Mouse (Mus musculus) neural tube, embryonic 11.5 days (tissue): ENCODE data around the gene Aldh3a2. TPM values are rescaled to one million over a fixed set of nuclear protein-coding genes. Genes with fewer than 3 reads are reported as not detected.

Experiments used
- ATAC-seq: fragments of 200-750 bp; cut with Nextera tagmentation; 2 replicates; pipeline ENCODE4 v1.8.0; 2017; ENCODE audit warnings: moderate number of reproducible peaks, mild to moderate bottlenecking, moderate TSS enrichment, moderate library complexity; ENCODE audit not compliant: insufficient read depth, low FRiP score, low TSS enrichment
- DNase-seq: peaks from one replicate; pipeline ENCODE4 v3.0.0-alpha.2; 2015; ENCODE audit warnings: low spot score
- H3K27ac ChIP-seq: fragments of 300-500 bp; sonication (generic); 2 replicates; pipeline ENCODE4 v1.5.1; 2014; ENCODE audit warnings: low read depth, mild to moderate bottlenecking, low read length
- H3K27me3 ChIP-seq: fragments of 300-500 bp; sonication (generic); 2 replicates; pipeline ENCODE4 v1.6.1; 2014; ENCODE audit warnings: mild to moderate bottlenecking, low read length, mixed read lengths; ENCODE audit not compliant: control insufficient read depth, insufficient read depth
- H3K36me3 ChIP-seq: fragments of 300-500 bp; sonication (generic); 2 replicates; pipeline ENCODE4 v1.6.1; 2014; ENCODE audit warnings: mild to moderate bottlenecking, low read length, moderate library complexity, mixed read lengths; ENCODE audit not compliant: control insufficient read depth, insufficient read depth
- H3K4me1 ChIP-seq: fragments of 300-500 bp; sonication (generic); 2 replicates; pipeline ENCODE4 v1.6.1; 2014; ENCODE audit warnings: low read length, mixed read lengths; ENCODE audit not compliant: control insufficient read depth, insufficient read depth
- H3K4me2 ChIP-seq: fragments of 300-500 bp; sonication (generic); 2 replicates; pipeline ENCODE4 v1.6.1; 2014; ENCODE audit warnings: low read depth, mild to moderate bottlenecking, moderate library complexity
- H3K4me3 ChIP-seq: fragments of 300-500 bp; sonication (generic); 2 replicates; pipeline ENCODE4 v1.5.1; 2014; ENCODE audit warnings: low read depth, low read length
- H3K9ac ChIP-seq: fragments of 300-500 bp; sonication (generic); 2 replicates; pipeline ENCODE4 v1.6.1; 2014; ENCODE audit warnings: mild to moderate bottlenecking, low read length
- H3K9me3 ChIP-seq: fragments of 300-500 bp; sonication (generic); 2 replicates; pipeline ENCODE4 v1.6.1; 2016; ENCODE audit warnings: low read length; ENCODE audit not compliant: control insufficient read depth
- WGBS: fragments of 180-500 bp; shearing (Covaris S2); extraction: QIAGEN DNeasy Blood & Tissue Kit; methylation state at CpG from one replicate; pipeline ENCODE4 v1.1.7; 2014; 5-methylcytosine and 5-hydroxymethylcytosine counted together
- polyA plus RNA-seq: library from polyadenylated mRNA; unstranded; fragments of >200 nt; fragmentation: Nextera tagmentation; extraction: Ambion mirVana; gene quantifications from 2 replicates; pipeline ENCODE4 v1.2.1, GENCODE M21; 2014

The Aldh3a2 gene
- polyA plus RNA-seq, 1 experiment from 2014 or later = 23.4 TPM

DNA sequence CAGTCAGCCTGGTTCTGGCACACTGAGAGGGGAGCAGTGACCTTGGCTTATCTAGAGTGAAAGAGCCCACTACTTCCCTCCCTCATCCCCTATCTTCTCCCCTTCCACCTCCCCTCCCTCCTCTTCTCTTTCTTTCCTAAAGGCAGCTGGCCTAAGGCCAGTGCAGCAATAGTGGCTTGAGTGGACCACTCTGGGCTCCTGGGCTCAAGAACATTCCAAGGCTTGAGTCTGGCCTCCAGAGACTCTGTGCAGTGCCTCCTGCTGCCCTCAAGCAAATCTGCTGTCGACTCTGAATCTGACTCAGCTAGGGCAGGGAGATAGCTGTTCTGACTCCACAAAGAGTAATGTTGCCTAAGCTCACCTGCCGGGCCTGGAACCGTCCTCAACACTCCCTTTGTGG lies 38.9 kb downstream of the Aldh3a2 start:
- no peaks in the 10 kb centered on the region for H3K4me1 ChIP-seq
- no peaks in the 10 kb centered on the region for H3K27me3 ChIP-seq
- H3K9me3 ChIP-seq = no peaks in the 10 kb centered on the region
- no peak overlapping the region for H3K4me2 ChIP-seq
- H3K4me3 ChIP-seq = no peak overlapping the region
- no peak for ATAC-seq
- DNase-seq = no peak
- H3K9ac ChIP-seq = no peak overlapping the region
- 69% methylated on average over 3 of the region's 3 CpGs for WGBS
- no peak overlapping the region for H3K27ac ChIP-seq
- H3K36me3 ChIP-seq = no peaks in the 10 kb centered on the region

DNA sequence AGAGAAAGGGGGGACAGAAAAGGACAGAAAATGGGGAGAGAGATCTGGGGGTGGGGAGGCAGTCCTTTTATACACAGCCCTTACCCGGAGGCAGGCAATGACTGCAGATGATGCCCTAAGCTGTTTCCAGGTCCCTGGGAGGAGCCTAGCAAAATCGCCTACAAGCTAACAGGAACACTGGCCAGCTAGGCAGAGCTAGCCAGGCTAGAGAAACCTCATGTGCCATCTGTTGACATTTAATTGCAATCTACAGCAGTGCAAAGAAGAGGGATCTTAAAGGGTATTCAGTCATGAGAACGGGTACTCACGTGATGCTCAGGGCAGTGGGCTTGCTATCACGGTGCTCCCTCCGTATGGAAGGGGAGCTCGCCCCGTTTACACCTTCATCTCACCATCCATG lies 39.4 kb downstream of the Aldh3a2 start:
- Histone ChIP-seq H3K9ac (no peak overlapping the region), H3K4me2 (no peak overlapping the region), H3K4me1 (no peaks in the 10 kb centered on the region), H3K9me3 (no peaks in the 10 kb centered on the region), H3K36me3 (no peaks in the 10 kb centered on the region), H3K27me3 (no peaks in the 10 kb centered on the region), H3K4me3 (no peak overlapping the region), H3K27ac (no peak overlapping the region)
- ATAC-seq (no peak), DNase-seq (no peak)
- 86% methylated on average over 8 of the region's 8 CpGs for WGBS

DNA sequence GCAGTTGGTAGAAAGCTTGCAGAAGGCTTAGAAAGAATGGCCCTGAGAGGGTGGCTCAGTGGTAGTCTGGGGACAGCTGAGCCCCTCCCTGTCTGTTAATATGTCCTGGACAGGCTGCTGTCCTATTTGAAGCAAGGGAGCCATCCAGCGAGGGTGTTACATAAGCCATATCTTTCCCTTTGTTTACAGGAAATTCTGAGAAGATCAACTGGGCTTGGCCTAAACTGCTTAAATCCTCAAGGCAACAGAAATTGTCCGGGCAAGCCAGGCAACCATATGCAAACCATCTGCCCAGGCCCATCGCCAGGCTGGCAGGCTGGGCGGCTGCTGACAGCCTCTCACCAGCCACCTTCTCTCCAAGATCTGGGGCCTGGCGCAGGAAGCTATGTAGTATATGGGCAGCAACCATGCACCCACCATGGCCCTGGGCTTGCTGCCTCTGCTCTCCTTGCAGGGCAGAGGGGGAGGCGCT lies 41.3 kb downstream of the Aldh3a2 start:
- H3K36me3 ChIP-seq = no peaks in the 10 kb centered on the region
- no peak overlapping the region for H3K9ac ChIP-seq
- H3K4me3 ChIP-seq = no peak overlapping the region
- no peaks in the 10 kb centered on the region for H3K4me1 ChIP-seq
- DNase-seq (no peak), ATAC-seq (no peak)
- H3K9me3 ChIP-seq = no peaks in the 10 kb centered on the region
- H3K27ac ChIP-seq = no peak overlapping the region
- H3K4me2 ChIP-seq = no peak overlapping the region
- WGBS = 87% methylated on average over 6 of the region's 6 CpGs
- H3K27me3 ChIP-seq = no peaks in the 10 kb centered on the region

DNA sequence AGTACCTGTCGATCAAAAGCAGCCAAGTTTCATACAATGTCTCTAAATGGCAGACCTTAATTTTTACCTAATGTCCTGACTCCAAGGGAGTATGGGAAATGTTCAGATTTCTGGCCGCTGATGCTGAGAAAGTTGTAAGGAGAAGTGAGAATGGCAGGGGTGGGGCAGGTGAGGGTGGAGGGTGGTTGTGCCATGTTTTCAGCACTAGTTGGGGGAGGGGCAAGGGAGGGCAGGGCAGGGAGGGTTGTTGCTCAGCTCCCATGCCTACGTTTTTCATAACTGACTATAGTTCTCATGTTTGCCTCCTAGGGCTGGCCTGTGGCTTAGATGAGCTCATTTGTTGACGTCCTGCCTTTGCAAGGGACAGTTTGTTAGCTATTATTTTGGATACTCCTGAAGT lies 41.8 kb downstream of the Aldh3a2 start:
- no peaks in the 10 kb centered on the region for H3K4me1 ChIP-seq
- H3K4me3 ChIP-seq = no peak overlapping the region
- no peaks in the 10 kb centered on the region for H3K9me3 ChIP-seq
- H3K36me3 ChIP-seq = no peaks in the 10 kb centered on the region
- no peak overlapping the region for H3K27ac ChIP-seq
- WGBS = 85% methylated on average over 4 of the region's 4 CpGs
- no peak overlapping the region for H3K4me2 ChIP-seq
- ATAC-seq (no peak), DNase-seq (no peak)
- H3K9ac ChIP-seq = no peak overlapping the region
- no peaks in the 10 kb centered on the region for H3K27me3 ChIP-seq

DNA sequence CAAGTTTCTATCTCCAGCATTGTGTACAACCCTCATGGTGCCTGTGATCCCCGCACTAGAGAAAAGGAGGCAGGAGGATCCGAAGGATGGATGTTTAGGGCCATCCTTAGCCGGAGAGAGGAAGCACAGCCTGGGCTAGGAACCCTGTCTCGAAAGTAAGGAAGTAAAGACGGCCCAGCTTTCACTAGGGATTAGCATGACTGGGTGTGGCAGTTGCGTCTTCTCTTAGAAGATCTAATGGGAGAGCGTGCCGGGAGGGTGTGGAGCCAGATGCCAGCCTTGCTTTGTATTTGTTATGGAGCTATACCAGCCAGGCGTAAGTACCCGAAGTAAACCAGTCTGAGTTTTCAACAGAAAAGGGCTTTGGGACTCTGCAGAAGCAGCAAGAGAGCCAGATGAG lies 42.4 kb downstream of the Aldh3a2 start:
- no peak for DNase-seq
- 93% methylated on average over 10 of the region's 10 CpGs for WGBS
- ATAC-seq = no peak
- H3K4me1 ChIP-seq = no peaks in the 10 kb centered on the region
- no peak overlapping the region for H3K27ac ChIP-seq
- no peaks in the 10 kb centered on the region for H3K27me3 ChIP-seq
- H3K4me3 ChIP-seq = no peak overlapping the region
- H3K36me3 ChIP-seq = no peaks in the 10 kb centered on the region
- H3K4me2 ChIP-seq = no peak overlapping the region
- H3K9ac ChIP-seq = no peak overlapping the region
- no peaks in the 10 kb centered on the region for H3K9me3 ChIP-seq

DNA sequence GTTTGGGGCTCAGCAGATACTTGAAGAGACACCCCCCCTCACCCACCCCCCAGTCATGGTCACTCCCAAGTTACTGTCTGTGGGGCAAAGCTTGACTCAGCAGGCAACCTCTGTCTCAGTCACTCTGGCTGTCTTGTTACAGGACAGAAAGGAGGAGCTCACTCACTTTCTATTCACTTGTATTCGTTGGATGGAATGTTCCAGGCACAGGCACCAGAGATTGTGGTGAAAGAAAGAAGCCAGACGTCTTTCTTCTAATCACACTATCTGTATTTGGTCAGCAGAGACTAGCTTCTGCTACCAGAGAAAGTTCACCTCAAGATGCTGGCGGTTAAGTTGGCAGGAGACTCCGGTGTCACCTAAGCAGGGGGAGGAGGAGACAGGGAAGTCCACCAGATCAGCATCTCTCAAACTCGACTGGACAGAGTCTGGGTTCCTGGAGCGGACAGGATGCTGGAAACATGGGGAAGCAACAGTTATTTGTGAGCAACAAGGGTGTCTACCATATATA lies 43.0 kb downstream of the Aldh3a2 start:
- no peak overlapping the region for H3K4me3 ChIP-seq
- H3K9ac ChIP-seq = no peak overlapping the region
- DNase-seq (no peak), ATAC-seq (no peak)
- H3K4me1 ChIP-seq = no peaks in the 10 kb centered on the region
- no peaks in the 10 kb centered on the region for H3K27me3 ChIP-seq
- WGBS = 82% methylated on average over 6 of the region's 6 CpGs
- H3K9me3 ChIP-seq = no peaks in the 10 kb centered on the region
- no peak overlapping the region for H3K27ac ChIP-seq
- H3K36me3 ChIP-seq = no peaks in the 10 kb centered on the region
- H3K4me2 ChIP-seq = no peak overlapping the region

DNA sequence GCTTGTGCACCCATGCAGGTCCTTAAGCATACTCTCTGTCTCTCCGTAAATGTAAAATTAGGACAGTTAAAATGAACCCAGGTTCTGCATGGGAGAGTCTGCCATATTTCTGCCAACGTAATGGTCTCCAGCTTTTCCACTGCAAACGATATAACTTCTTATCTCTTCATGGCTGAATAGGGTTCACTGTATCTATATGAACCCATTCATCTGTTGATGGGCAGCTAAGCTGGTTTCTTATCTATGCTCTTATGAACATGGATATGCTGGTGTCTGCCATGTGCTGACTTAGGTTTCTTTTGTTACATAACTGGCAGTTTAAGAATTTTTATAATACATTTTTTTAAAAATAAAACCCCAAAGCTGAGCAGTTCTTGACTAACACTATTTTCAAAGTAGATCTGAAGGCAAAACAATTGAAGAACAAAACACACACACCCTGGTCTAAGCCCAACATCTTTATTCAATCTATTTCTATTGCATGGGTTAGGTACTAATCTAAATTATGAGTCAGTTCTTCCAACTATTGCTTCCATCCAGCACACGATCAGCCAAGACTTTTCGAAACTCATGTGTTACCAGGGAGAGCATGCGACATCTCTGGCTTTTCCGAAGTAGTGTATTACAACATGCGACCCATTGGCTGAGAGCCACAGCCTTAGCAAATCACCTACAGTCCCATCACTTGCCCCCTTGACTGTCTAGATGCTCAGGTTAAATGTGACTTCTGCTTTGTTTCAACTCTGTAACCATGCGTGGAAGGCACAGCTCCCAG lies 44.1 kb downstream of the Aldh3a2 start:
- H3K4me3 ChIP-seq = no peak overlapping the region
- no peaks in the 10 kb centered on the region for H3K27me3 ChIP-seq
- no peak overlapping the region for H3K9ac ChIP-seq
- 94% methylated on average over 9 of the region's 9 CpGs for WGBS
- no peaks in the 10 kb centered on the region for H3K36me3 ChIP-seq
- no peaks in the 10 kb centered on the region for H3K9me3 ChIP-seq
- DNase-seq = no peak
- H3K27ac ChIP-seq = no peak overlapping the region
- ATAC-seq = no peak
- no peaks in the 10 kb centered on the region for H3K4me1 ChIP-seq
- H3K4me2 ChIP-seq = no peak overlapping the region

DNA sequence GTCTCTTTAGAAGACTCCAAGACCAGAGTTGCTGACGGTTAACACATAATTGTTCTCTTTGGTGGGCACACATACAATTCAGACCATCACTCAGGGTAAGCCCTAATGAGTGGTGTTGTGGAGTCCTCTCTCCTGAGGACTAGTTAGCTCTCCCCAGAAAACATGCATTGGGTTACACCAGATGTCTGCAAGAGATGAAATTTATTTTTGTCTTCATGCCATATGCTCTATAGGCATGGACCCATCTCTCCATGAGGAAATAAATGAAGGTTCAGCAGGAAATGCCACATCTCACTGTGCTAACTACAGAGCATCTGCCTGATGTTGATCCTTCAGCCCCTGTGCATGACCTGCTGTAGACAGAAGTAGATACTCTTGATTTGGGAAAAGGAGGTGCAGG lies 45.3 kb downstream of the Aldh3a2 start:
- Histone ChIP-seq H3K4me1 (no peaks in the 10 kb centered on the region), H3K27me3 (no peaks in the 10 kb centered on the region), H3K9ac (no peak overlapping the region), H3K4me2 (no peak overlapping the region), H3K4me3 (no peak overlapping the region), H3K9me3 (no peaks in the 10 kb centered on the region), H3K36me3 (no peaks in the 10 kb centered on the region), H3K27ac (no peak overlapping the region)
- WGBS = 93% methylated on average over 1 of the region's 1 CpGs
- ATAC-seq (no peak), DNase-seq (no peak)

DNA sequence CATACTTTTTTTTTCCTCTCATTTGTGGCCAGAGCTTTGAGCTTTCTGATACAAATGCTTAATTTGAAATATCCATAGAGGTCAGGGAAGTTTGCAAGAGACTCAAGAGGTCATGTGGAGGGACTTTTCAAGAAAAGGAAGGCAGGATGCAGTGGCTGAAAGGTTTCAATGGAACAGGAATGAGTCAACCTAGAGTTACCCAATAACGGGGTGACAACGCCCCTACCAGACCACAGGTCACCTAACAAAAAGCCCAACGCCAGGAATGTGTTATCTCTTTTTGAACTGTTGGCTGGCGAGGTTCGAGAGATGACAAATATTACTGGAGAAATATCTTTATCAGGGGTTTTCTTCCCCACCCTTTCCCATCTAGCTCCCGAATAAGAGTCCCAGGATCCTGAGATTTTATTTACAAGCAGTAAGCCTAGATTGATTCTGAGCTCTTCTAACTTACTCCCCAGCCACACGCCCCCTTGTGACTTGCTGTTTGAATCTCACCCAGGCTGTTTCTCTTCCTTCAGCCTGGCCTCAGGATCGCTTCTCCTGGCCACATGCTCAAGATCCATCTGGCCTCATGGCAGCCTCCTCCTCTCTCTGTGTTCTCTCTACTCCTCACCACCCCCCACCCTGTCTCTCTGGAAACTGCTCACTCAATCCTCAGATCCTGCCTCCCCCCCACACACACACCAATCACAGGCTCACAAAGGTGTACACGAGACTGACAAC lies 46.9 kb downstream of the Aldh3a2 start:
- Histone ChIP-seq H3K4me1 (no peaks in the 10 kb centered on the region), H3K4me3 (no peak overlapping the region), H3K4me2 (no peak overlapping the region), H3K27me3 (no peaks in the 10 kb centered on the region), H3K9ac (no peak overlapping the region), H3K27ac (no peak overlapping the region), H3K36me3 (no peaks in the 10 kb centered on the region), H3K9me3 (no peaks in the 10 kb centered on the region)
- 74% methylated on average over 9 of the region's 9 CpGs for WGBS
- no peak for ATAC-seq
- DNase-seq = no peak
